Mouse (Mus musculus): ENCODE data around the gene Gm15293.
"Not testable (repeated sequence)": the region's sequence is repeated elsewhere in the genome, so short reads cannot be mapped to it uniquely, and the experiment has no call there.

Gm15293 gene

DNA sequence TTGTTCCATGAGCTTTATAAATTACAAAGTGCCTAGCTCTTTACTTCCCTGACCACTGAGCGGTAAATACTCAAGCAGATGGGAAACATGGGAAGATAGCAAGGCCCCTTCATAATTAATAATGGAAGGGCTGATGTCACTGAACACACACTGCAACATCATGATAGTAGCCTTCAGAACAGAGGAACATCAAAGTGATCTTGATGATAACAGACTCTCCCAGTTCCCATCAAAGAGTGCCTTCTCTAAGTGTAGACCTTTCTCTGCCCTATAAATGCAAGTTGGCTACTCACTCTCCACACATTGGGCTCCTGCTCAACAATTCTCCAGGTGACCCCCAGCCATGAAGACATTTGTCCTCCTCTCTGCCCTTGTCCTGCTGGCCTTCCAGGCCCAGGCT lies at the start of gene Gm15293:
Gene Gm15293 (plus strand): TSS at position 301 of the 400 bp plus-strand sequence.
- not testable (repeated sequence) for DNase-seq (ENCODE audit: low spot score in 2 of 2)

DNA sequence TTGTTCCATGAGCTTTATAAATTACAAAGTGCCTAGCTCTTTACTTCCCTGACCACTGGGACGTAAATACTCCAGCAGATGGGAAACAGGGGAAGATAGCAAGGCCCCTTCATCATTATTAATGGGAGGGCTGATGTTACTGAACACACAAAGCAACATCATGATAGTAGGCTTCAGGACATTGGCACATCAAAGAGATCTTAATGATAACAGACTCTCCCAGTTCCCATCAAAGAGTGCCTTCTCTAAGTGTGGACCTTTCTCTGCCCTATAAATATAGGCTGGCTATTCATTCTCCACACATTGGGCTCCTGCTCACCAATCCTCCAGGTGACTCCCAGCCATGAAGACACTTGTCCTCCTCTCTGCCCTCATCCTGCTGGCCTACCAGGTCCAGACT lies 39.4 kb upstream of the Gm15293 start, which contains the start of gene Defa22:
Gene Defa22 (plus strand): TSS at position 301 of the 400 bp plus-strand sequence.
- DNase-seq (ENCODE audit: low spot score in 2 of 2), result not testable (repeated sequence)

DNA sequence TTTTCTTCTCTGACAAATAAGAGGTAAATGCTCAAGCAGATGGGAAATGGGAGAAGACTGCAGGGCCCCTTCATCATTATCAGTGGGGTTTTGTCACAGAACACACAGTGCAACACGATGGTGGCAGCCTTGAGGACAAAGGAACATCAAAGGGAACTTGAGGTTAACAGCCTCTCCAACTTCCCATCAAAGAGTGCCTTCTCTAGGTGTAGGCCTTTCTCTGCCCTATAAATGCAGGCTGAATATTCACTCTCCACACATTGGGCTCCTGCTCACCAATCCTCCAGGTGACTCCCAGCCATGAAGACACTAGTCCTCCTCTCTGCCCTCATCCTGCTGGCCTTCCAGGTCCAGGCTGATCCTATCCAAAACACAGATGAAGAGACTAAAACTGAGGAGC lies 10.0 kb upstream of the Gm15293 start, which contains the start of gene Defa31:
Gene Defa31 (plus strand): TSS at position 301 of the 400 bp plus-strand sequence.
- not testable (repeated sequence) for DNase-seq (ENCODE audit: low spot score in 2 of 2)

Data from spleen, postnatal 14 days (tissue).